Mouse (Mus musculus) gastrocnemius, postnatal 36 days (tissue): ENCODE results near the gene Cdc6. TPM values are rescaled to one million over a fixed set of nuclear protein-coding genes. Genes with fewer than 3 reads are reported as not detected.

Experiments
- DNase-seq, 2 experiments: peaks; one replicate each; pipeline ENCODE4 v3.0.0; 2022
- intact Hi-C: fragments of 180-260 bp; cut with DNase I; formaldehyde crosslinking; loops from one replicate; pipeline ENCODE4 v1.15.1; 2025
- long read RNA-seq, 2 experiments: library from polyadenylated mRNA; stranded (forward); transcript quantifications; one replicate each; pipeline ENCODE4 v2.0.0; 2021
- total RNA-seq, 2 experiments: library from RNA; stranded (reverse); gene quantifications; 2 replicates each; pipeline ENCODE4 v1.2.3; 2021

Cdc6 gene
- under 1 TPM; 0.20 to 0.64 TPM for total RNA-seq
- long read RNA-seq, experiment 1, partial matches to known transcripts = 0 of 1 reads
- long read RNA-seq, experiment 1, other reads (novel, unspliced or antisense) = 1 of 1 reads
- long read RNA-seq, experiment 2 = 0 reads

DNA sequence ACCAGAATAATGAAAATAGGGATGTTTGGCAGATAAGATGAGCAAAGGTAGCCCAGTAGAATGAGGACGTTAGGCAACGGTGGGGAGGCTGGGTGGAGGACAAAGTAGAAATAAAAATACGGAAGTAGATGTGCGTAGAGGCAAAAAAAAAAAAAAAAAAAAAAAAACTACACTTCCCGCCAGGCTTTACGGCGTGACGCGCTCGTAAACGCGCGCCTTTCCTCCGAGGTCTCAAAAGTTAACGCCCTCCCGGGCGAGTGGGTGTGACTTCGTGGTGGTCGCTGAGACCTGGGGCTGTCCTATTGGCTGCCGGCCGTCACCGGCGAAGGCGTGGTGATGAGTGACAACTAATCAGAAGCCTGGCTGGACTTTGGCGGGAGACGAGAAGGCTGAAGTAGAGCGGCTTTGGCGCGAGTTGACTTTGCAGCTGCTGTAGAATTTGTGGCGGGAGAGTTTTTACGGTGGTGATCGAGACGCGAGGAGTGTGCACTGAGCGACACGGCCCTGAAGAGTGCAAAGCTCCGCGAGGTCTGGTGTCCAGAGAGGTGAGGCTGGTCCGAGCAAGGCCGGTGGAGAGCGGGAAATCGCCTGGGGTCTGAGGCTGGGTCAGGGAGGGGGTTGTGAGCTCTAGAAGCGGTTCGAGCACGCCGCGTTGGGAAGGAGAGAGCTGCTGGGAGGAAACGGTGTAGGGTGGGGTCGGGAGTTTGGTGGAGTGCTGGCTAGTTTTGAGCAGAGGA is at the start of gene Cdc6:
Cdc6 (plus strand) TSS at position 365 of the 737 bp plus-strand sequence.
- peak; percentile 89 to 95 for DNase-seq
- intact Hi-C loops = loop anchor here (5.0 kb wide), 1 partner anchor 115 kb away; no protein-coding TSS in a partner anchor

DNA sequence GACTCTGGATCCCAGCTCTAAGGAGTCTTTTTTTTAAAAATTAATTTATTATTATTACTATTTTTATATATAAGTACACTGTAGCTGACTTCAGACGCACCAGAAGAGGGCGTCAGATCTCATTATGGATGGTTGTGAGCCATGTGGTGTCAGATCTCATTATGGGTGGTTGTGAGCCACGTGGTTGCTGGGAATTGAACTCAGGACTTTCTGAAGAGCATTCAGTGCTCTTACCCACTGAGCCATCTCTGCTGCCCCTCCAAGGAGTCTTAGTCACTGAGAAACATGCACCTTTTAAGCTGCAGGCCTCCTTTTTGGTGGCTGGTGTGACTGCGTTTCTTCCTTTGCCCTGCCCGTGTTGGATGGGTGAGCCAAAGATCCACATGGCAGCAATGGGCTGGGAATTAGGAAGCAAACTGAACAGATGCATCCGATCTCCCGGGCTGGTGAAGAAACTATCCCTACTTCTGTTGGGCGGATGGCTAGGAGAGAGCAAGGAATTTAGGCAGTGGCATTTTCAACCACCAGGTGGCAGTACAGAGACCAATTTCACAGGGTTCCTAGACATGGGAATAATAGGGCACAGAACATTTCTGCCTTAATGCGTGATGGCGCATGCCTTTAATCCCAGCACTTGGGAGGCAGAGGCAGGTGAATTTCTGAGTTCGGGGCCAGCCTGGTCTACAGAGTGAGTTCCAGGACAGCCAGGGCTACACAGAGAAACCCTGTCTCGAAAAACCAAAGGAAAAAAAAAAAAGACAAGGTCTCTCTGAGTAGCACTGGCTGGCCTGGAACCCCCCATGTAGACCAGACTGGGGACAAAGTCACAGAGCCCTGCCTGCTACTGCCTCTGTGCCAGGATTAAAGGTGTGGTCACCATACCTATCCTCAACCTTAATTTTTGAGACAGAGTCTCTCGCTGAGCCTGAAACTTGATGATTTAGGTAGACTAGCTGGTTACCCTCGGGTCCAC is 48.6 kb upstream of the Cdc6 start:
- peak; percentile 75 to 87 for DNase-seq
- intact Hi-C loops = loop anchor here (1.0 to 5.0 kb wide), 2 partner anchors 50 to 113 kb away; no protein-coding TSS in a partner anchor

DNA sequence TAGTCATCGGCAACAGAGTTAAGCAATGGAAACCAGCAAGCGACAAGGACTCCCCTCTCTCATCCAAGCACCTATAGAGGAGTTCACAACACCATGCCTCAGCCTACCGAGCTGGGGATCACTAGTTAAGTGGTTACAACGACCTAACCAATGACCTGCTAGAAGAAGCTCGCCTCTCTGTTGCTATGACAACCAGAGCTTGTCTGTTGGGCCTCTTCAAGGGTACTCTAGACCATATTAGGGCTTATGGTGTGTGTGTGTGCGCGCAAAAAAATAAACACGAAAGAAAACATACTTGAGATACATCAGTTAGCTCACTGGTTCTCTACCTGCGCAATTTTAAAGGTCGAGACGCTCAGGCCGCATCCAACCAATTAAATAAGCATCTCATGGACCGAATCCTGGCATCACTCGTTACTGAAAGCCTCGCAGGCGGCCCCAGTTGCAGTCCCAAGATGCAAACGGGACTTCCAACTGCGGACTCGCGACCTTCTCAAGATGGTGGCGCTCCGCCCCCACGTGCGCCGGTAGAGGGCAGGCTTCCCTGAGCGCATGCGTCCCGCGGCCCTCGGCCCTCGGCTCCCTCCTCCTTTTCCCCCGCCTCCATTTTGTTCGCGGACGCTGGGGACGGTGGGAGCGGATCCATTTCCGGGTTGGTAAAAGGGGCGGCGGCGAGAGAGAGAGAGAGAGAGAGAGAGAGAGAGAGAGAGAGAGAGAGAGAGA is 44.4 kb upstream of the Cdc6 start, which contains the start of gene Wipf2:
Wipf2 (plus strand) TSS at position 611 of the 723 bp plus-strand sequence.
- intact Hi-C loops = no loop called here

DNA sequence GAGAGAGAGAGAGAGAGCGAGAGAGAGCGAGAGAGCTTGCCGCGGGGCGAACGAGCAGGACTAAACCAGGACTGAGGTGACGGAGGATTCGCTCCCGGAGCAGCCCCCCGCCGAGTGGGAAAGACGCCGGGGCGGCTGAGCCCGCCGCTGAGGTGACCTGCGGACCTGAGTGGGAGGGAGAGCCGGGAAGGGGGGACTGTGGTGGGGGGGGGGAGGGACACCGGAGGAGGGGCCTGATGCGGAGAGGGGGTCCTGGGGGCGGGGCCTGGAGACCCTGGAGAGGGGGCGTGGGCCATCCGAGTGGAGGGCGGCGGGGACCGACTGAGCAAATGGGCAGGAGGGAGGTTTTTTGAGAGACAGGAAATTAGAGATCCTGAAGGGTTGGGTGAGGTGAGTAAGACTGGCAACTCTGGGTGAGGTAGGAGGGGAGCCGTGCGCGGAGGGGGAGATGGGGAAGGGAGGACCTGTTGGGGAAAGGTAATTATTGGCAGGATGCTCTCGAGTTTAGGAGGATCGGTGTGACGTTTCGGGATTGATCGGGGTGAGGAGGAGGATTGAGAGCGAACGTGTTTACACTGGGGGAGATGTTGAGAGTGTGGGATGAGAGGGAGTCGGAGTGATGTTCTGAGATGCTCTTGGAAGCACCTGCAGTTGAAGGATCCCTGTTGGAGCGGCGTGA is 43.7 kb upstream of the Cdc6 start:
- peak in 1 of 2 experiments; percentile 31 for DNase-seq
- intact Hi-C loops = no loop called here

More for the DNA sequence above, 44.4 kb upstream of the Cdc6 start, which contains the start of gene Wipf2:
- peak; percentile 92 to 93 for DNase-seq

DNA sequence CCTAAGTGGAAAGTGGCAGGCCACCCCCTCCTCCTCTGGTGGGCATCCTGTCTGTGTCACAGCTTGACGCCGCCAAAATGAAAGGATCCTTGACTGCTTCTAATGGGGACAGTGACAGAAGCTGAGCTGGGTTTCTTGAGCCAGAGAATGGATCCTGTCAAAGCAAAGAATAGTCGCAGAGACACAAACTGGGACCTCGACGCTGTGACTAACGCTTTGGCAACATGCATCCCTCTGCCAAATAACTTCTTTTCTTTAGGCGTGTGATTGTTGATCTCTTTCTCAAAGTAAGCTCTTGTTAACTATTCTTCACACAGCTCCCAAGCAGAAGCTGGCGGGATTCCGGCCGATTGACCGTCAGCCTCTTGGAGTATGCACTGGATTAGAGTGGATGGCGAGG is 40.3 kb upstream of the Cdc6 start:
- no peak for DNase-seq
- intact Hi-C loops = no loop called here

GRCm38 (mm10) chr11:98869906-98870305 is 37.7 kb upstream of the Cdc6 start:
- intact Hi-C loops = no loop called here
- DNase-seq = no peak

- intact Hi-C loops = no loop called here
- no peak for DNase-seq
Observed at GRCm38 (mm10) chr11:98870791-98871190, 36.8 kb upstream of the Cdc6 start.

- intact Hi-C loops = no loop called here
- no peak for DNase-seq
Observed at GRCm38 (mm10) chr11:98871416-98871815, 36.2 kb upstream of the Cdc6 start.

GRCm38 (mm10) chr11:98872040-98872439 is 35.6 kb upstream of the Cdc6 start:
- intact Hi-C loops = no loop called here
- DNase-seq = peak in 1 of 2 experiments; percentile 29

DNA sequence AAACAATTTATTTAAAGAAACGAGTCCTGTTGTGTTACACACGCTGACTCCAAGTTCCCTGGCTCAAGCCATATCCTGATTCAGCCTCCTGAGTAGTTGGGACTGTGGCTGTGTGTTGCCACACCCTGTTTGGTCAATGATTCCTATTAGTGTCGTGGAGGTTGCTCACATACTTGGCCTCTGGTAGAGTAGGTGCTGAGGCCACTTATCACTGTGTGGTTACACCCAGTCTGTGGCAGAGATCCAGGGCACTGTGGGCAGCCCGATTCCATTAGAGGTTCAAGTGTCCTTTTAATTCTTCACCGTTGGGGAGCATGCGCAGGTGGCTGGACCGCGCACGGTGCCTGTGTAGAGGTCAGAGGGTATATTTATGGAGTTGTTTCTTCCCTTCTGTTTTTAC is 33.7 kb upstream of the Cdc6 start:
- intact Hi-C loops = no loop called here
- no peak for DNase-seq

DNA sequence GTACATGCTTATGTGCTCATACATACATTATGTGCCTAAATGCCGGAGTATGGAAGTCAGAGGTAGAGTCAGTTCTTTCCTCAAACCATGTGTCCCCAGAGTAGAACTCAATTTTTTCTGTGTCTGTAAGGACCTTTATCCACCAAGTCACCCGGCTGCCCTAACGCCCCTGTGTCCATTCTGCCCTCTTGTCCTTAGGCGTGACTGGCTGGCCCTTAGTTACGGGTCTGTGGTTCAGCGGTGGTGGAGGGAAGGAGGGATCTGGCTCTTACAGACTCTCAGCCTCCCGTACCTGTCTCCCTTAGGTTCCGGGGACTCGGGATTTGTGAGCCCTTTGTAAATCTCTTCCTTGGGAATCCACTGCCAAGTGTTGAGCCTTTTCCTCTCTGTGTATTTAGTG is 30.6 kb upstream of the Cdc6 start:
- DNase-seq = no peak
- intact Hi-C loops = no loop called here

DNA sequence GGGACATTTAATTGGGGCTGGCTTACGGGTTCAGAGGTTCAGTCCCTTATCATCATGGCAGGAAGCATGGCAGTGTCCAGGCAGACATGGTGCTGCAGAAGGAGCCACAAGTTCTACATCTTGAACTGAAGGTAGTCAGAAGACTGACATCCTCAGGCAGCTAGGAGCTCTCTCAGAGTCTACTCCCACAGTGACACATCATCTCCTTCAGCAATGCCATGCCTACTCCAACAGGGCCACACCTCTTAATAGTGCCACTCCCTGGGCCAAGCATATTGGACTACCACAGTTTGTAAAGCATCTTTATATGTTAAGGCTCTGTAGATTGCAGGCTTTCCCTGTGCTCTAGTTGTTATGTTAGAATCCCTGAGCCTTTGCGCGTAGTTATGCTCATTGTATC is 19.9 kb upstream of the Cdc6 start:
- intact Hi-C loops = no loop called here

GRCm38 (mm10) chr11:98889077-98889476 is 18.5 kb upstream of the Cdc6 start:
- DNase-seq = no peak
- intact Hi-C loops = no loop called here

More for the DNA sequence above, 19.9 kb upstream of the Cdc6 start:
- no peak for DNase-seq

DNA sequence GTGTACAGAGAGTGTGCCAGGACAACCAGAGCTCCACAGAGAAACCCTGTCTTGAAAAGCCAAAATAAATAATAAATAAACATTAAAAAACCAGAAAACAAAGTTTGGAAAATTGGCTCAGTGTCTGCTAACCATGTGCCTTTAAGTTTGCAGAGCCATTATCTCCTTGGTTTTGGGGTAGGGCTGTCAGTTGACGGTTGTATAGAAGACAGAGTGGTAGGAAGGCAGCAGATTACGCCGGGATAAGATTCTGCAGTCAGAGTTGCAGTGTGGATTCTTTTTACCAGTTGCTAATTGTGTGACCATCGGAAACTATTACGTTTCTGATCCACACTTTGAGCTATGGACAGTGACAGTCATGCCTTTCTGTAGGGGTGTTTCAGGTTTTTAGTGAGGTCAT is 17.6 kb upstream of the Cdc6 start:
- no peak for DNase-seq
- intact Hi-C loops = no loop called here

DNA sequence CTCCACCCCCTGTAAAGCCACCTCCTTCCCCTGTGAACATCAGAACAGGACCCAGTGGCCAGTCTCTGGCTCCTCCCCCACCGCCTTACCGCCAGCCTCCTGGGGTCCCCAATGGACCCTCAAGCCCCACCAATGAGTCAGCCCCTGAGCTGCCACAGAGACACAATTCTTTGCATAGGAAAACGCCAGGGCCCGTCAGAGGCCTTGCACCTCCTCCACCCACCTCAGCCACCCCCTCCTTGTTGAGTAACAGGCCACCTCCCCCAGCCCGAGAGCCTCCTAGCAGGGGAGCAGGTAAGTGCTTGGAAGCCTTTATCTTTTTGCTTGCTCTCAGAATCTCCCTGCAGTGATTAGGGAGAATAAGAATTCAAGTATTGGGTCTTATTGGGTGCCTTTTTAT is 15.2 kb upstream of the Cdc6 start:
- no peak for DNase-seq
- intact Hi-C loops = no loop called here

- intact Hi-C loops = no loop called here
- DNase-seq = no peak
Observed at GRCm38 (mm10) chr11:98900529-98901125, 7.0 kb upstream of the Cdc6 start.

- no peak for DNase-seq
- intact Hi-C loops = no loop called here
Observed at GRCm38 (mm10) chr11:98902621-98903245, 4.9 kb upstream of the Cdc6 start.

- intact Hi-C loops = no loop called here
- no peak for DNase-seq
Observed at GRCm38 (mm10) chr11:98904577-98904976, 3.0 kb upstream of the Cdc6 start.

DNA sequence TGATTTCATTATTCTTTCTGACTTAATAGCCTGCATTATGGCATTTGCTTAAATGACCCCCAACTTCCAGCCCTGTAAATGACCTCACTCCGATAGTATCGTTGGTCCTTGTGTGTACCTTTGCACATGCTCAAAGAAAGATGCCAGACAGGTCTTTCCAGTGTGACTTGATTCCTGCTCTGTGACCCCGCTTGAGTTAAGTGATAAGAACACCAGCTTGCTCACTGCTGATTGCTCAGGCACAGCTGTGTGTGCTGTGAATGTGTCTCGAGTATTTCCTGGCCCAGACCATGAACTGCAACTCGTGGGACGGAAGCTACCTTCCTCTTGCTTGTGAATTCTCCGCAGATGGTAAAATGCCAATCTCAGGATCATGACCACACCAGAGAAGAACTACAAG is 2.6 kb upstream of the Cdc6 start:
- DNase-seq = no peak
- intact Hi-C loops = loop anchor here (5.0 kb wide), 1 partner anchor 113 kb away; no protein-coding TSS in a partner anchor
